Mouse (Mus musculus): ENCODE measurements at regions not wholly inside any gene's neighbourhood (a gene's known extent, or its start where the extent isn't known, plus 50 kb on each side); places are given as distances from the start of the nearest gene placed in this dataset.

DNA sequence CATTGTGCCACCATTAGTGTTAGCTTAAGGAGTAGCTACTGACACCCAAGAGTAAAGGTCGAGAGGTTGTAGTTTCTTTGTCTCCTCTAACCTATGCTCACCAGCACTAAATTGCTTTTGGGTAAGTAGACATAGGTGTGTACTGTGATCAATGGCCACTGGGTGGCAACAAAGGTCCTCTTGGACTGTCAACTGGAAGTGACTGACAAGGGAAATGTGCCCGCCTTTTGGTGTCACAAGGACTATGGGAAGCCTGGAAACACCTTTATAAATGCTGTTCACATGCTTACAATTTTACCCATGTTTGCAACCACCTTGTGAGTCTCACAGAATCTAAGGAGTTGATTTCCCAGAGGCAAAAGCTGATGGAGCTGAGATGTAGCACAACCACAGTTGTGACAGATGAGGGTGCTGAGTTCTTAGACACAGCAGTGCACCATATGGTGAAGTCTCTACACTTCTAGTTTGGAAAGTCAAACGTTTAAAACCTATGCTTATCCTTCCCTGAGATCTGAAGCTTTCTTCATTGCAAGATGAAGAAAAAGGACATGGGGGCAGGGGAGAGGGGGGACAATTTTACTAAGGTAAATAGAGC is 303.2 kb upstream of the Camk1g start:
- peak; percentile 57 to 63 for DNase-seq

DNA sequence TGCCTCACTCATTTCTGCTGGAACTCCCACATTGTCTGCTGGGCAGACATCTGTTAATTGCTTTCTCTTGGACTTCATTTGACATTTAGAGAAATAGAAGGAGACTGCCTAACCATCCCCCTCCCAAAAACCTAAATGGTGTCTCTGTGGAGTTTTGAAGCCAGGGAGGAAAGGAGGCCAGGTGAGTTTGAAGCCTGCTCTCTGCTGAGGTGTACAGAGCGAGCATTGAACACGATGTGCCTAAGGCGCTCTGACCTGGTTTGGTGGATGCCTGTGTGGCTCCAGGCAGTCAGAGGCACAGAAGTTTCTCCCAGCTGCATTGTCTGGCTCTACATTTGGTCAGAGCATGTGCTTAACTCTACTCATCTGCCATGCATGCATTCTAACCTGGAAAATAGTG is 302.6 kb upstream of the Camk1g start:
- DNase-seq, result no peak

DNA sequence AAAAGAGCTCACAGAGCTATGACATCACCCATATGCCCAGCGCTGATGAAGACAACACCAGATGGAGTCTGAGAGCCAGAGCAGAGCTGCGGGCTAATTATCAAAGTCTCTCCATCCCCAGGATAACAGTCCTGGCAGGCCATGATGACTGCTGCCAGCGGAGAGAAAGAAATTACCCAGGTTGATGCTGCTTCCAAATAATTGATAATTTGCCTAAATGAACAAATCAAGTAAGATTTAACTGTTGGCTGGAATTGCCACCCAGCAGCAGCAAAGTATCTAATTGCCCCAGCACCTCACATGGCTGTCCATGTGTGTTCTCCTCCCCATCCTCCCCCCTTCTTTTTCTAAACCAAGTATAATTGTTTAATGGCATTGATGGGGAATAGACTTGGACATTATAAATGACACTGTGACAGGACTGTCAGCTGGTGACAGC is 301.7 kb upstream of the Camk1g start:
- no peak for DNase-seq

DNA sequence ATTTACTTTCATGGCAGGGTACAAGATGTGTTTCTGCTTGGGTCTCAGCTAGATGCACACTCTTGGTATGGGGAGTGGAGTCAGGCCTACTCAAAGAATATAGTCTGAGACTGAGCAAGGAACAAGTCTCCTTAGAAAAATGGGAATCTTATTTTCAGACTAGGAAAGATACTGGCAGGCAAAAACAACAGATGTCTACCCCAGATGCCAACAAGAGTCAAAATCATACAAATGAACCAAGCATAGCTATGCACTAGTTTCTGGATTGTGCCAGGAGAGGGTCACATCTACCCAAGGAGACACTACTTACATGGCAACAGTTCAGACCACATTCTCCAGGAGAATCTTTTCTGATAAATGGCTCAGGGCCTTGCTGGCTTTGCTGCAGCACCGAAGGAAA is 300.9 kb upstream of the Camk1g start:
- no peak for DNase-seq

DNA sequence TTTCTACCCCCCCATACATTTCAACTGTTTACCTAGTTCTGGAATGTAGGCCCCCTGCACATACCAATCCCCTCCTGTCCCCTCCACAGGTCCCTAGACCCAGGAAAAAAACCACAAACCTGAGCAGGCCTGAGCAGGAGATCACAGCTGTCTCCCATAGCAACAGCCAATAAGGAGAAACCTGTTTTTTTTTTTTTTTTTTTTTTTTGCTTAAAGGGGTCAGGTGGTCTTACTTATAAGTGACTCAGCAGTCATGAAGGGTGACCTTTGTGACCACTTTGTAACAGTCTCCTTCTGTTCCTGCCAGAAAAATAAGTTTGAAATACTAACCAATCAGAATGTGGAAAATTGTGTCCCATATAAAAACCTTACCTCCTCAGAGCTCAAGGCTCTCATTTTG is 299.9 kb upstream of the Camk1g start:
- no peak for DNase-seq

DNA sequence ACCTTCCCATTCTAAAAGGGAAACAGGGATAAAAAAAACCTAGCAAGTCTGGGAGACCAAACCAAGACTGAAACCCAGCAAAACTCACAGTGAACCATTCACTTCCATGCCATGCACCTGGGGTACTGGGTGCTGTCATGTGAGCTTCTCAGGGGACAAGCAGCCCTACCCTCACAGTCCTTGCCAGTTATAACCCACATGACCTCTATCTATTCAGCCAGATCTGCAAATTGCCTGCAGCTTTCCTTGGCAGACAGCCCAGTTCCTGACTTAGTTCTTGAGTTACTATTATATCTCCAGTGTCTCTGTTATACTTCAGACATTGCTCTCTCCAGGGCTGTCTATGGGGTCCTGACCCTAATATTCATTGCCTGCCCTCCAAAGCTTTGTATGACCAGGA is 298.7 kb upstream of the Camk1g start:
- peak; percentile 13 to 39 for DNase-seq

DNA sequence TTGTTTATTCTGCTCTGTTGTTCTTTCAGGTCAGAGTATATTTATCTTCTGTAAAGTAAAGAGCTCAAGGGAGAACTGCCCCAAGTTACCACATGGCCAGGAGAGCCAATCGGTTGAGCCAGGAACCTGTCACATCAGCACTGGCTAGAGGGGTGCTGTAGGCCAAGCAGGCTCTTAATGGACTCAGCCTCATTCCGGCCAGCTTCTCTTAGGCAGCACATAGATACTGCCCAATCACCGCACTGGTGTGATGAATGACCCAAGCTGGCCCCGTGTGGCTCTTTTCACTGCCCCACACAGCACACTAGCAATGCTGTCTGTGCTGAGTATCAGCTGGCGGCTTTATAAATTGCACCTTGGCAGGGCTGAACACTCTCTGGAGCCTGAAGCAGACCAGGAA is 295.8 kb upstream of the Camk1g start:
- DNase-seq, result no peak

DNA sequence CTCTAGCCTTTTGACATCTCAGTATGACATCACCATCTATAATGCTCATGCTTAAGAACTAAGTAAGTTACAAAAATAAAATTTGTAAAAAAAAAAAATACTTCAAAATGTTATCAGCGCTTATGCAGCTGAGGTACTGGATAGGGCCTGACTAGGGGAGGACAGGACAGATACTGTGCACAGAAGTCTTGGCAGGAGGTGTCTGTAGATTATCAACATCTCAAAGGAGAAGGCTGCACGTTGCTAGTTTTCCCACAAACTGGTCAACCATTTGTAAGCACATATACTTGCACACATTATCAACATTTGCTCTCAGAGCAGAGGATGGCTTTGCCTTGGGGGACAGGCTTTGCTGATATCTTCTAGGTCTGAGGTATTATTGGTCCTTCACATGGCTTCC is 294.5 kb upstream of the Camk1g start:
- no peak for DNase-seq

DNA sequence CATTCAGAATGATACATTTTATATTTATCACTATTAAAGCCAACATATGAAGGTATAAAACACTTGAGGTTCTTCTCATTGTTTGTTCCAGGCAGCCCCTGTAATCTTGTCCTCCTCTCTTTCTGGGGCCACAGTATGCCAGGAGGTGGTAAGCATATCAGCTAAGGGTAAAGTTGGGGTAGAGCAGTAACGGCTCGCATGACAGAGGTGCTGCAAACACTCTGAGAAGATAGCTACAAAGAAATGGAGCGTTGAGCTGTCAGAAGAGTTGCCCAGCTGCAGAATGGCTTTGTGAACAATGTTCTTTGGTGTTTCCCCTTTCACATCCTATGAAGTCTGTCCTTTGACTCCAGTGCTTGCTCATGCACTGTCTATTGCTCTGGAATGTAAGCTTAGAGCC is 293.5 kb upstream of the Camk1g start:
- no peak for DNase-seq

DNA sequence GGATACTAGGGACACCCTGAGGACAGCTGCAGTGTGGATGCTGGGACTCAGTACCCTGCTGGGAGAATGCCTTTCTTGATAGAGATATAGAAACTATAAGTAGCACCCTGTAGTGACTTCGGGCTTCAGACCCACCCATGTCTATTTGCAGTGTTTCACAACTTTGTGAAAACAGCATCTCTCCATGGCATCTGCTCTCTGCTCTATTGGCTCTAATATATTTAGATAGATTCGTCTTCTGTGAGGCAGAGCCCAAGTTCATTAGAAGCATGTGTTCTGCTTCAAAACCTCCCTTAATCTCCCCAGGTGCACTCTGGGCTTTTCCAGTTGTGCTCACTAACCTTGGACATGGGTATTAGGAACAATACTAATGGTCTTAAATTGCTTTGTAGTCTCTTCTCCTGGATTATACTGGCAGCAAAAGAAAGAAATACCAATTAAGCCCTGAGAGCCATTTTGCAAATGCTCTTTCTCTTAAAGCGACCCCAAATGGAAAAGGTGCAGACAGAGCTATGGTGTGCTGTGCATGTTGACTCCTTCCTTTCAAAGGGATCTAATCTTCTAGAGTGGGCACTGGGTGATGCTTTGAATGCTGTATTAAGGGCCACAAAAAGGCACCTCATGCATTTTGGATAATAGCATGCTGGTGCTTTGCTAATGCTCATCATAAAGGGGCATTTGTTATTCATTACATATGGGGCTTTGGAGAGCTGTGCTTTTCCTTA is 292.2 kb upstream of the Camk1g start:
- no peak for DNase-seq

DNA sequence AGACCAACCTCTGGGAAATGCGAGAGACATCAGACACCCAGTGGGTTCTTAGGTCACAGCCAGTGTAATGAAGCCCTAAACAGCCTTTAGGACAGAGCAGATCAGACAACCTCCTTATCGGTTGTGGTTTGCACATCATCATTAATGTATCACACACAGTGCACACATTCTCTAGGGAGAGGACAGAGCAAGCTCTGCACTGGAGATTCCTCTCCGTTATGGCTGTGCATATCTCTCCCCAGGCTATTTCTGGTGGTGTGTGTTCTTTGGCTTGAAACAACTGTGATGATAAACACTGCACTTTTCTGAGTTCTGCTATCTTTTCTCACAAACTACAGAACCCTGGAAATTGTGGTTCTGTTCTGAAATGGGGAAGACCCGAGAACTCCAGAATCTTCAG is 291.3 kb upstream of the Camk1g start:
- DNase-seq, result no peak

DNA sequence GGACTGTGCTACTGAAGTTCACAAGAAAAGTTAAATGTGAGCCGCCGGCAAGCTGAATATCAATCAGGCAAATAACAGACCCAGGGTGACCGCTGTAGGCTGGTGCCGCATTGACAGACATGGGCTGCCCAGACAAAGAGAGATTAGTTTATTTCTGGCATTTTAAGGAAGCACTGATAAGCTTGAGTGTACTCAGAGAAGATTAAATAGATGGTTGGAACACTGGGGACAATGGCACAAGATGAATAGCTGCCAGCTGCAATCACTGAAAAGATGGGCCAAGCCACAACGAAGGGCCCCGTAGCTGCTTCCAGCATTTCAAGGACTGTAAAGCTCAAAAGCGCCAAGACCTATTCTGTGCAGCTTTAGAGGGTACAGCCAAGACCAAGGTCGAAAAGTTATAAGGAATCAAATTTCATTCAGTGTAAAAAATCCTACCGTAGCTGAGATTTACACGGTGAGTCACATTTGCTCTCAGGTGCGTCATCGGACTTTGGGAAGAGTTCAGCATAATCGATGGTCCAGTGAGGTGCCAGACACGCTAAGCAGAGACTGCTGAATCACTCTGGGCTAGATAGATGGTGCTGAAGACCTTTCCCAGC is 285.1 kb upstream of the Camk1g start:
- DNase-seq, result no peak

DNA sequence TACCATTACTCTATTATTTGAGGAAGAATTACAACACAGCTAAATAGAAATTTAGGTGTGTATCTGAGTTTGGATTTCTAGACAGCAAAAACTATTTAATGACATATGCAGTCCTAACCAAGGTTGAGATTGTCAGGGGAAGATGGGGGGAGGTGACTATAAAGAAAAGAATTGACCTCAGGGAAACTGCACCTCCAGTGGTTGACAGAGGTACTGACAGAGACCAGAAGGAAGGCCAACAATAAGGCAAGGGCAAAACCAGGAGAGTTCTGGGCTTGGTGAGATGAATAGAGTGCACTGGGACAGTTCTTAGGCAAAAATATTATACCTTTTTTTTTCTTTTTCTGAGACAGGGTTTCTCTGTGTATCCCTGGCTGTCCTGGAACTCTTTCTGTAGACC is 280.2 kb upstream of the Camk1g start:
- no peak for DNase-seq

DNA sequence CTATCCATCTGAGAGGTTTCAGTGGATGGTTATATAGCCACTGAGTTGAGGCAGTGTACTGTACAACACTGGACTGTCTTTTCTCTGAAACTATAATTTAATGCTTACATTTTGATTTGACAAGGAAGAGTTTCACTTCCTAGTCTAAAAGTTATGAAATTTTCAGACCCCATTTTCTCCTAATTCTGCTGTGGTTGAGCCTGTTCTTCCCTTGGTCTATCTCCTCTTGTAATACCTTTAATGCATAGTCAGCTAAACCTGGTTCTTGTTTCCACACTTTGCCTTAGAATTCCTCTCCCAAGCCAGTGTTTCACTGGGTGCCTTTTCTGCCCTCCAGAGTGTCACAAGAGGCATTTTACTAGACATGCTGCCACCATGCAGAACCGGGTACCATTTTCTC is 279.3 kb upstream of the Camk1g start:
- DNase-seq, result no peak

DNA sequence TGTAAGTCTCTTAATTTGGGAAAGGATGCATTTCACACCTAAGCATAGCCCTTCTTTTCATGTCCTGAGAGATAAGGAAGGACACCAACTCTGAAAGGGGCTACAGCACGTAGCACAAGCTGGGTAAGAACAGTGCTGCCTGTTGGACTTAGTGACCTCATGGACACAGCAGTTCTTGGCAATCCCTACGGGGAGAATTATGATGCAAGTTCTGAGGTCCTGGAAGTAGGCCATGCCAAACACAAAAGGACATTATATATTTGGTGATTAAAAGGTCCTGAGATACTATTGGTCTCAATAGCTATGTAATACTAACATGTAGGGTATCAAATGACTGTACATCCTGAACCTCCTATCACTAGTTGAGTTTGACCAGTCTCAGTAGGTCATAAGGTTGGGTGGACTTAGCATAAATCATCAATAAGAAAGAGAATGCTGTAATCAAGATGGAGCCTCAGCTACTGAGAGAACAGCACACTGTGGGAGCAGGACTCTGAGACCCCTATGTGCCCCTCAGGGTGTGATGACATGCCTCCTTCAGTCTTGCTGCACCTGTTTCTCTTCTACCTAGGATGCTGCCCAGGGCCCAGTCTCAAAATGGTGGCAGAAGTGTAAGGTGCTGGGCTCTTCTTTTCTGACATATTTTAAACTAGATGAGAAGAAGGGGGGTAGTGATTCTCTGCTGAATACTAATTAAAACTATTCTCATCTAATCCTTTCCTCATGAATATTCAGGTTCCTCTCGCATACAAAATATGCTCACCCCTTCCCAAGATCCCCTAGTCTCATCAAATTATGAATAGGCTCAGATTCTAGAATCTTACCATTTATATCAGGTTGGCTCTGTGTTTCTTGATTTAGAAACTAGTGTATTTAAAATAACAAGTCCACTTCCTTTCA is 277.5 kb upstream of the Camk1g start:
- DNase-seq, result no peak

DNA sequence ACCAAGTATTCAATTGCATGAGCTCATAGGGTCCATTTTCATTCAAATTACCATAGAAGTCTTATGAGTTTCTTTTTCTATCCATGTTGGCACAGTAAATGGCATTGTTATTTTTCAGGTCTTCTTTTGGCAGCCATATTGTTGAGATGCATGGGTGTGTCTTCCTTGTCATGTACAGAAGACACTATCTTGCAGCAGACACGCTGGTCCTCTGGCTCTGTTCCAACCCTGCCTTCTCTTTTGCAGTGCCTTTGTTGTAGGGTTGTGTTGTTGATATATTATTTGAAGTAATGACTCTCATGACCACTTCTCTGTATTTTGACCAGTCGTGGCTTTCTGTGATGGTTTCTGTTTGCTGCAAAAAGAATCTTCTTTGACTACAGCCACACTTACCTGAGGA is 274.4 kb upstream of the Camk1g start:
- DNase-seq, result no peak

DNA sequence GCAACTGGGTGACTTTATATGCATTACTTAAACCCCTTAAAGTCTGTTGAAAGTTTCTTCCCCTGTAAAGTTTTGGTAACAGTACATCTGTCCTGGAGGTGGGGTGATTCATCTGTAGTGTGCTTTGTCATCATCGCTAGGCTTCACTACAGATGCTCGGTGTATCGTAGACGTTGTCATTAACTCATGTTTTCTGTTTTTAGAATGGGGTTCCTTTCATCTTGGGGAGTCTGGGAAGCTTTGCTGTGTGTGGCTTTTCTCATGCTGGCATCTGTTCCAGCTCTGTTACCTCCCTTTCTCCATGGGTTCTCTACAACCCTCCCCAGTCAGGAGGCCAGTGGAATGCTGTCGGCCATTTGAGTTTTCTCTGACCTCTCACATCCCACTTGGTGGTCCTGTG is 266.4 kb upstream of the Camk1g start:
- no peak for DNase-seq

DNA sequence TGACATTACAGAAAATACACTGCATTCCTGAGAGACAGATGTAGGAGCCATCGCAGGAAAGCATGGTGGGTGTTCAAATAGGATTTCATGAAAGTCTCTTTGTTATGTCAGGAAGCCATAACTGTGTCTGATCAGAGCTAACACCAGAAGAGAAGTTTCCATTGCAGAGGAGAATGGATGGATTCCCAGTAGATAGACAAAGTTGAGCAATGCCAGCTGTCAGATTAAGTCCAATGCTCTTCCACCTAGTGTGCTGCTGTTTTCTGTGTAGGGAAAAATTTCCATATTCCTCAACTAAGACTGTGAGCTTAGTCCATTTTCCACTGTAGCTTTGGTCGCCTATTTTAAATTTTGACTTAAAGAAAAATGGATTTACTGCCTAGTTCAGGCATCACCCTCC is 262.0 kb upstream of the Camk1g start:
- no peak for DNase-seq

DNA sequence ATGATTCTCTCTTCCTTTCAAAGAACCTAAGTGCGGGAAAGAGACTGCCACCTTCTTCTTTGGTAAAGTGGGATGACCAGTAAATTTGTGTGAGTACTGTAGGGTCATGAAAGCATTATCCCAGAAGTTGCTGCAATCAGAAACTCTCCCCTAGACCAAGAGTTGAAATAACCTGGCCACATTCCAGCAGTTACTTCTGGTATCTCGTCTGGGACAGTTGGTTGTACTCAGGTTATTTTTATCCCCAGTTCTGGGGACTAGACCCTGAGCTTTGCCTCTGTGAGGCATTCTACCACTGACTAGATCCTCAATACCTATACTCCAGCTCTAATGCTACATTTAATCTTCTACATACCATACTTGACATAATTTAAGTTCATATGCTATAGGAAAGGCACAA is 259.8 kb upstream of the Camk1g start:
- no peak for DNase-seq

DNA sequence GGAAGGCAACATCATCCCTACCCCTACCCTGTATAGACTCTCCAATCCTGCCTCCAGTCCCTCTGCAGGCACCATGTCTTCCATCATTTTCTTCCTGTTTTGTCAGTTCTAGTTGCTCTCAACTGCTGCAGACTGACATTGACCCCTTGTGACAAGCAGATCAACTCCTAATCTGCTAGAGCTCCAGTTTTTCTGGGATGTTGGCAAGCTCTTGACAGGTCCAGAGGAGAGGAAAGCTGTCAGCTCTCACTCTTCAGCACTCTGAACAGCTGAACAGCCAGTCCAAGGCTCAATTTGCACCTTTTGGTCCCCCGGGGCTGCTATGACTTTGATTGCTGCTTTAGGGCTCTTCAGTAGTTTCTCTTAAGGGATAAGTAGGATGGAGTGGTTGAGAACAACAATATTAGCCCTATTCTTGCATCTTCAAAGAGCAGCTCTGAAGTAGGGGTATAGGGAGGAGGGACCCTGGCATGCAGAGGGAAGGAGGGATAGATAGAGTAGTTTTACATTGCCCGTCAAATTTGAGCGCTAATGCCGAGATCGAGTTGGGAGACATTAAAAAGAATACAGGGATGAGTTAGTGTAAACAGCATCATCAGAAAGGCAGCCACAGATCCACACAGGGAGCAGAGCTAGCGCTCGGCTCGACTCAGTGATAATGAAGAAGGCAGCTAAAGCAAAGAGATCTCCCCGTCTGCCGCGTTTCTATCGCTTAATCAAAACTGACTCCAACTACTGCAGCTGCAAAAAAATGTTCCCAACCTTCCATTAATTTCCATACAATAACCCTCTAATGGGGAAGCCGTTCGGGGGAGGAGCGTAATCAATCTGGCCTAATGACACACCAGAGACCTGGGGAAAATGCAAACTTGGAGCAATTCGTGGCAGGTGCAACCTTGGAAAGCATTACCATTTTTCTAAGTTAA is 257.1 kb upstream of the Camk1g start:
- DNase-seq, result no peak

DNA sequence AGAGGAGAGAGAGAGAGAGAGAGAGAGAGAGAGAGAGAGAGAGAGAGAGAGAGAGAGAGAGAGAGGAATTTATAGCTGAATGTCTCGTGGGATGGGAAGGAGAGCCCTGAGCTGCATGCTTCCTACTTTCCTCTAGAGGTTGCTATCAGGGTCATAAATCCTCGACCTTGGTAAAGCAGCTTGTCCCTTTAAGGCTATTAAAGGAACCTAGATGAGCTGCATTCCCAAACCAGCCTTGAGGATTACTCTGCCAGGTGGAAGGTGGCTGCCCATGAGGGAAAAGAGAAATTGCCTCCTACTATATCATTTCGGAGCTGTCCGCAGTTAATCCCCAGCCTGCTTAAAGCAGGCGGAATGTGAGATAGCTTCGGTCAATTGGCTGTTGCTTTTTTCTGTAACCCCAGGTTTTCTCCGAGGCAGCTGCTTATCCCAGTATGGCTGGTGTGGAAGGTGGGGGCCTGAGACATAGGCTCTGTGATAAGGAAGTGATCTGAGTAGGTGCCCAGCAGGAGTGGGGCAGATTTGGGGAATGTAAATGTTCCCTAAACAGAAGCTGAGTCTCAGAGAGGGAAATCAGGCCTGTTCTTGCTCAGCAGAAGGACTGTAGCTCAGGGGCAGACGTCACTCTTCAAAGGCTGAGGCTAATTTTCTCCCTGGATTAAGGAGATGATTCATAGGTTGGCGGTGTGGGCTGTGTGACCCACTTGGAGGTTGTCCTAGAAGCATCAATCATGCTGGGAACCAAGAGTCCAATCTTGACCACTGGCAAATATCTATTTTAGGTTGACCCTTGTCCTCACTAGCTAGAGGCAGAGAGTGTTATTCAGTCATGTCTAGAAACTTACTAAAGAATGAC is 255.2 kb upstream of the Camk1g start:
- no peak for DNase-seq
